In the genomic region with DNA sequence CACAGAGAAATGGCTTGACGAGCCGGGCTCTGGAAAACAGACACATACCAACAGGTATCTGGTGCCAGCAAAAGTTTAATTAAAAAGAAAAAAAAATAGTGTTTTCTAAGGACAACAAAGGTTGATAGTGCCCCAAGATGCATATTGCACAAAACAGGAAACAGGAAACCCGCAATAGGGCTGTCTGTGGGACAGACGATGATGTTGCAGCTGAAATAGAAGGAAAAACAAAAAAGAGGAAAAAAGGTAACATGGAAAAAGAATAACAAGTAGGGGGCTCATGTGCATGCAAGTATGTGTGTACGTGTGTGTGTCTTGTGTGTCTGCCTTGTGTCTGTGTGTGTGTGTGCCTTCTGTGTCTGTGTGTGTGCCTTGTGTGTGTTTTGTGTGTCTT, we compare ENCODE assay signal across 22 mouse cellular contexts.
DNase-seq lines count a peak whose midpoint lies in the region; ATAC-seq lines count a peak whose summit lies in the region.
"Had no signal": no experiment of that assay in that cellular context is flagged by ENCODE, and none has a peak within 500 bp of the region (broad histone marks: within the 10 kb centered on the region; RNA-seq: fewer than 3 reads in every experiment).

No protein-coding gene starts in this region.

- 0 out of 2 replicates have a peak overlapping the region, but pooled peaks have one; percentile 65 for H3K27ac ChIP-seq in kidney, embryonic 15.5 days
- no peak overlapping the region for H3K27ac ChIP-seq in midbrain, embryonic 15.5 days
- H3K27ac ChIP-seq: hindbrain, embryonic 13.5 days; intestine, embryonic 15.5 days; left cerebral cortex, adult 2 months; liver, embryonic 14.5 days; macrophage; neural tube, embryonic 15.5 days had no signal

- H3K27me3 ChIP-seq in kidney, embryonic 15.5 days, result no peaks in the 10 kb centered on the region
- no peaks in the 10 kb centered on the region for H3K27me3 ChIP-seq in midbrain, embryonic 15.5 days (replicated peaks)
- H3K27me3 ChIP-seq: heart, embryonic 12.5 days; hindbrain, embryonic 13.5 days; intestine, embryonic 15.5 days; limb, embryonic 12.5 days; neural tube, embryonic 15.5 days had no signal

- no peak overlapping the region for H3K9ac ChIP-seq in kidney, embryonic 15.5 days
- no peak overlapping the region for H3K9ac ChIP-seq in midbrain, embryonic 15.5 days
- H3K9ac ChIP-seq: heart, embryonic 12.5 days; hindbrain, embryonic 13.5 days; intestine, embryonic 15.5 days; limb, embryonic 12.5 days; liver, embryonic 14.5 days; neural tube, embryonic 15.5 days had no signal

- ATAC-seq in kidney, embryonic 15.5 days (replicated peaks; ENCODE audit: low FRiP score), result no peak; the same call in 1 of the 2 replicates
- peak; percentile 10 for ATAC-seq in inflammation-experienced regulatory T-cells, adult 6 months
- ATAC-seq in midbrain, embryonic 15.5 days (replicated peaks), result no peak
- ATAC-seq: forebrain, embryonic 16.5 days; intestine, embryonic 15.5 days had no signal

- 40% methylated on average over 5 of the region's 5 CpGs for WGBS in kidney, embryonic 15.5 days
- WGBS in midbrain, embryonic 15.5 days, result 90% methylated on average over 5 of the region's 5 CpGs

- H3K36me3 ChIP-seq in kidney, embryonic 15.5 days, result peaks cover 13% of the 10 kb centered on the region
- no peaks in the 10 kb centered on the region for H3K36me3 ChIP-seq in midbrain, embryonic 15.5 days (replicated peaks)
- H3K36me3 ChIP-seq: hindbrain, embryonic 13.5 days; intestine, embryonic 15.5 days; limb, embryonic 12.5 days; neural tube, embryonic 15.5 days had no signal

- no peak overlapping the region for H3K4me3 ChIP-seq in kidney, embryonic 15.5 days (replicated peaks)
- no peak overlapping the region for H3K4me3 ChIP-seq in midbrain, embryonic 15.5 days
- H3K4me3 ChIP-seq: heart, embryonic 12.5 days; hindbrain, embryonic 13.5 days; intestine, embryonic 15.5 days; left cerebral cortex, adult 2 months; limb, embryonic 12.5 days; myocyte; neural tube, embryonic 15.5 days had no signal

- peak overlapping the region; percentile 24; the same call in 1 of the 2 replicates for H3K4me2 ChIP-seq in kidney, embryonic 15.5 days
- H3K4me2 ChIP-seq in midbrain, embryonic 15.5 days, result no peak overlapping the region
- H3K4me2 ChIP-seq: heart, embryonic 12.5 days; hindbrain, embryonic 13.5 days; intestine, embryonic 15.5 days; limb, embryonic 12.5 days; neural tube, embryonic 15.5 days had no signal

- no peak for DNase-seq in kidney, adult 11 months
- peak; percentile 27 for DNase-seq in thymus, postnatal 14 days
- no peak for DNase-seq in thymus, postnatal 36 days
- DNase-seq in retina, postnatal 1 day, result no peak
- no peak for DNase-seq in gastrocnemius, postnatal 4 days (ENCODE audit: low spot score in 2 of 2)
- DNase-seq: cerebellum, postnatal 14 days; layer of hippocampus, adult 9-11 months; midbrain, embryonic 14.5 days; right cerebral cortex, postnatal 14 days had no signal

- peaks cover 14% of the 10 kb centered on the region for H3K4me1 ChIP-seq in kidney, embryonic 15.5 days
- H3K4me1 ChIP-seq in midbrain, embryonic 15.5 days, result no peaks in the 10 kb centered on the region
- H3K4me1 ChIP-seq: hindbrain, embryonic 13.5 days; intestine, embryonic 15.5 days; neural tube, embryonic 15.5 days had no signal

- no peaks in the 10 kb centered on the region for H3K9me3 ChIP-seq in kidney, embryonic 15.5 days (replicated peaks)
- no peaks in the 10 kb centered on the region for H3K9me3 ChIP-seq in midbrain, embryonic 15.5 days
- H3K9me3 ChIP-seq: heart, embryonic 12.5 days; hindbrain, embryonic 13.5 days; intestine, embryonic 15.5 days; limb, embryonic 12.5 days; neural tube, embryonic 15.5 days had no signal
